Mouse (Mus musculus) embryonic facial prominence, embryonic 15.5 days (tissue): ENCODE results near the gene Patj. TPM values are rescaled to one million over a fixed set of nuclear protein-coding genes. Genes with fewer than 3 reads are reported as not detected.

ENCODE experiments used
- ATAC-seq: fragments of 200-750 bp; cut with Nextera tagmentation; 2 replicates; pipeline ENCODE4 v1.8.0; 2017; ENCODE audit warnings: low read depth, moderate TSS enrichment; ENCODE audit not compliant: insufficient number of reproducible peaks, low FRiP score, low TSS enrichment
- H3K27ac ChIP-seq: fragments of 300-500 bp; sonication (generic); replicated peaks from 2 replicates; pipeline ENCODE4 v1.5.1; 2015; ENCODE audit warnings: mild to moderate bottlenecking, inconsistent platforms
- H3K27me3 ChIP-seq: fragments of 300-500 bp; sonication (generic); 2 replicates; pipeline ENCODE4 v1.6.1; 2015; ENCODE audit warnings: inconsistent platforms
- H3K36me3 ChIP-seq: fragments of 300-500 bp; sonication (generic); 2 replicates; pipeline ENCODE4 v1.6.1; 2015; ENCODE audit warnings: mild to moderate bottlenecking, inconsistent platforms
- H3K4me1 ChIP-seq: fragments of 300-500 bp; sonication (generic); 2 replicates; pipeline ENCODE4 v1.6.1; 2015; ENCODE audit warnings: inconsistent platforms
- H3K4me2 ChIP-seq: fragments of 300-500 bp; sonication (generic); replicated peaks from 2 replicates; pipeline ENCODE4 v1.6.1; 2015; ENCODE audit warnings: mild to moderate bottlenecking, inconsistent platforms
- H3K4me3 ChIP-seq: fragments of 300-500 bp; sonication (generic); replicated peaks from 2 replicates; pipeline ENCODE4 v1.5.1; 2015; ENCODE audit warnings: mild to moderate bottlenecking, inconsistent platforms
- H3K9ac ChIP-seq: fragments of 300-500 bp; sonication (generic); 2 replicates; pipeline ENCODE4 v1.6.1; 2015; ENCODE audit warnings: inconsistent platforms
- H3K9me3 ChIP-seq: fragments of 300-500 bp; sonication (generic); replicated peaks from 2 replicates; pipeline ENCODE4 v1.6.1; 2016; ENCODE audit warnings: inconsistent platforms
- WGBS: fragments of 180-500 bp; shearing (Covaris S2); methylation state at CpG from one replicate; pipeline ENCODE4 v1.1.7; 2015; 5-methylcytosine and 5-hydroxymethylcytosine counted together
- polyA plus RNA-seq: library from polyadenylated mRNA; unstranded; fragments of >200 nt; fragmentation: Nextera tagmentation; extraction: Ambion mirVana; gene quantifications from 2 replicates; pipeline ENCODE4 v1.2.1, GENCODE M21; 2015

The Patj gene
- 9.0 and 10.4 TPM in 2 replicates for polyA plus RNA-seq

GRCm38 (mm10) chr4:98395690-98396437, at the start of gene Patj:
Gene Patj (plus strand): TSS chr4:98395785.
- H3K9ac ChIP-seq, result peak within 1 kb of the TSS; percentile 99
- ATAC-seq, result peak; percentile 88
- no peaks in the 10 kb centered on the region for H3K27me3 ChIP-seq
- peaks cover 3% of the 10 kb centered on the region; the same call in 1 of the 2 replicates for H3K4me1 ChIP-seq
- no peaks in the 10 kb centered on the region for H3K9me3 ChIP-seq
- no peaks in the 10 kb centered on the region for H3K36me3 ChIP-seq
- peak within 1 kb of the TSS; percentile 83 for H3K4me2 ChIP-seq
- H3K4me3 ChIP-seq, result peak within 1 kb of the TSS; percentile 79
- peak within 1 kb of the TSS; percentile 90 for H3K27ac ChIP-seq
- under 1% methylated on average over 71 of the region's 73 CpGs for WGBS

GRCm38 (mm10) chr4:98348580-98348979, 47.0 kb upstream of the Patj start:
- Histone ChIP-seq H3K4me3 (no peak overlapping the region), H3K27me3 (no peaks in the 10 kb centered on the region), H3K27ac (no peak overlapping the region), H3K9ac (no peak overlapping the region), H3K9me3 (no peaks in the 10 kb centered on the region), H3K36me3 (no peaks in the 10 kb centered on the region), H3K4me1 (no peaks in the 10 kb centered on the region), H3K4me2 (no peak overlapping the region)
- 79% methylated on average over 5 of the region's 5 CpGs for WGBS
- ATAC-seq, result no peak

- no peak overlapping the region for H3K27ac ChIP-seq
- peaks cover 34% of the 10 kb centered on the region for H3K36me3 ChIP-seq
- ATAC-seq, result no peak
- no peak overlapping the region for H3K4me2 ChIP-seq
- H3K9me3 ChIP-seq, result no peaks in the 10 kb centered on the region
- no peaks in the 10 kb centered on the region for H3K27me3 ChIP-seq
- no peak overlapping the region for H3K4me3 ChIP-seq
- no peaks in the 10 kb centered on the region for H3K4me1 ChIP-seq
- 97% methylated on average over 9 of the region's 9 CpGs for WGBS
- no peak overlapping the region for H3K9ac ChIP-seq
Observed at GRCm38 (mm10) chr4:98358034-98358809, 37.4 kb upstream of the Patj start.

- Histone ChIP-seq H3K36me3 (peaks cover 14% of the 10 kb centered on the region; the same call in 1 of the 2 replicates), H3K4me1 (no peaks in the 10 kb centered on the region), H3K9me3 (no peaks in the 10 kb centered on the region), H3K27me3 (no peaks in the 10 kb centered on the region), H3K27ac (no peak overlapping the region), H3K9ac (no peak overlapping the region), H3K4me2 (no peak overlapping the region), H3K4me3 (no peak overlapping the region)
- ATAC-seq, result no peak
- WGBS, result 68% methylated on average over 4 of the region's 4 CpGs
Observed at GRCm38 (mm10) chr4:98375401-98375800, 20.2 kb upstream of the Patj start.

- H3K27me3 ChIP-seq, result no peaks in the 10 kb centered on the region
- no peaks in the 10 kb centered on the region for H3K9me3 ChIP-seq
- 87% methylated on average over 2 of the region's 2 CpGs for WGBS
- H3K4me1 ChIP-seq, result 0 out of 2 replicates have a peak, but pooled peaks cover 2% of the 10 kb centered on the region
- H3K27ac ChIP-seq, result no peak overlapping the region
- H3K4me2 ChIP-seq, result no peak overlapping the region
- H3K36me3 ChIP-seq, result 0 out of 2 replicates have a peak, but pooled peaks cover 12% of the 10 kb centered on the region
- H3K9ac ChIP-seq, result no peak overlapping the region
- no peak for ATAC-seq
- H3K4me3 ChIP-seq, result no peak overlapping the region
Observed at GRCm38 (mm10) chr4:98376943-98377342, 18.6 kb upstream of the Patj start.

- no peaks in the 10 kb centered on the region for H3K27me3 ChIP-seq
- no peaks in the 10 kb centered on the region for H3K9me3 ChIP-seq
- H3K36me3 ChIP-seq, result 0 out of 2 replicates have a peak, but pooled peaks cover 12% of the 10 kb centered on the region
- ATAC-seq, result peak; percentile 95
- peak within 1 kb of the TSS; percentile 60; the same call in 1 of the 2 replicates for H3K27ac ChIP-seq
- under 1% methylated on average over 46 of the region's 46 CpGs for WGBS
- peak within 1 kb of the TSS; percentile 94 for H3K9ac ChIP-seq
- H3K4me2 ChIP-seq, result peak within 1 kb of the TSS; percentile 46
- peak within 1 kb of the TSS; percentile 89 for H3K4me3 ChIP-seq
- 0 out of 2 replicates have a peak, but pooled peaks cover 5% of the 10 kb centered on the region for H3K4me1 ChIP-seq
Observed at GRCm38 (mm10) chr4:98382716-98383424, 12.7 kb upstream of the Patj start, which contains the start of gene Tm2d1. Gene Tm2d1 (minus strand): TSS chr4:98383306.

- no peak overlapping the region for H3K27ac ChIP-seq
- no peak overlapping the region for H3K4me2 ChIP-seq
- H3K36me3 ChIP-seq, result no peaks in the 10 kb centered on the region
- 62% methylated on average over 5 of the region's 5 CpGs for WGBS
- no peak overlapping the region for H3K9ac ChIP-seq
- no peaks in the 10 kb centered on the region for H3K9me3 ChIP-seq
- ATAC-seq, result no peak
- H3K4me1 ChIP-seq, result 0 out of 2 replicates have a peak, but pooled peaks cover 5% of the 10 kb centered on the region
- H3K4me3 ChIP-seq, result no peak overlapping the region
- H3K27me3 ChIP-seq, result no peaks in the 10 kb centered on the region
Observed at GRCm38 (mm10) chr4:98385036-98385435, 10.5 kb upstream of the Patj start.

- Histone ChIP-seq H3K27ac (peak overlapping the region; percentile 90), H3K9ac (peak overlapping the region; percentile 99), H3K4me1 (peaks cover 3% of the 10 kb centered on the region; the same call in 1 of the 2 replicates), H3K9me3 (no peaks in the 10 kb centered on the region), H3K27me3 (no peaks in the 10 kb centered on the region), H3K4me2 (peak overlapping the region; percentile 83), H3K36me3 (no peaks in the 10 kb centered on the region), H3K4me3 (peak overlapping the region; percentile 79)
- 5% methylated on average over 7 of the region's 7 CpGs for WGBS
- ATAC-seq, result no peak
Observed at GRCm38 (mm10) chr4:98395346-98395689, 267 bp upstream of the Patj start.

GRCm38 (mm10) chr4:98400926-98401583, 5.5 kb downstream of the Patj start:
- WGBS, result 44% methylated on average over 6 of the region's 6 CpGs
- Histone ChIP-seq H3K36me3 (no peaks in the 10 kb centered on the region), H3K9ac (no peak overlapping the region), H3K9me3 (no peaks in the 10 kb centered on the region), H3K4me3 (no peak overlapping the region), H3K27me3 (no peaks in the 10 kb centered on the region), H3K27ac (no peak overlapping the region), H3K4me1 (peaks cover 6% of the 10 kb centered on the region; the same call in 1 of the 2 replicates), H3K4me2 (no peak overlapping the region)
- no peak for ATAC-seq

DNA sequence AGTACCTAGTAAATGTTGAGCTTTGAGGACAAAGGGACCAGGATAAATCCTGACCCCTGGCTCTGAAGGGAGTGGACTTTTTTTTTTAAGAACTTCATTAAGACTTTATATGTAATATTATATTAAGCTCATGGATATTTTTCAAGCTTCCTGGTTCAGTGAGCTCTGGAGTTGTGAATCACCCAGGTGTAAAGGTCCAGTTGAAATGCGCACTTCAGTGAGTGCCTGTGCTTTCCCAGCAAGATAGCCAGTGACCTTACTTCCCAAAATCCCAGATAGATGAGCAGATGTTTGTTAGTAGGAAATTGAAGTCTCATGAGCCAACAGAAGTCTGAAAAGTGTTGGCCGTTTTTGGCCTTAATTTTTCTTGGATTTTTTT, 6.0 kb downstream of the Patj start:
- H3K9me3 ChIP-seq, result no peaks in the 10 kb centered on the region
- WGBS, result 67% methylated on average over 2 of the region's 2 CpGs
- no peaks in the 10 kb centered on the region for H3K27me3 ChIP-seq
- no peaks in the 10 kb centered on the region for H3K36me3 ChIP-seq
- H3K27ac ChIP-seq, result no peak overlapping the region
- no peak overlapping the region for H3K4me2 ChIP-seq
- H3K9ac ChIP-seq, result no peak overlapping the region
- H3K4me1 ChIP-seq, result peaks cover 3% of the 10 kb centered on the region; the same call in 1 of the 2 replicates
- ATAC-seq, result no peak
- no peak overlapping the region for H3K4me3 ChIP-seq
